Mouse (Mus musculus) large intestine, adult 2 months (tissue): ENCODE measurements around the gene Mmgt1. TPM values are rescaled to one million over a fixed set of nuclear protein-coding genes. Genes with fewer than 3 reads are reported as not detected.

Experiments used
- DNase-seq: peaks from one replicate; pipeline ENCODE4 v3.0.0-alpha.2; 2012; ENCODE audit warnings: low read depth, low spot score
- WGBS: fragments of 180-500 bp; shearing (Covaris S2); methylation state at CpG from one replicate; pipeline ENCODE4 v1.1.7; 2018; 5-methylcytosine and 5-hydroxymethylcytosine counted together
- polyA plus RNA-seq: library from polyadenylated mRNA; depleted of rRNA; stranded (reverse); fragments of >200 nt; gene quantifications from 2 replicates; pipeline ENCODE4 v1.2.3, GENCODE M21; 2012; rRNA removed

Mmgt1 gene
- 6.3 and 7.0 TPM in 2 replicates for polyA plus RNA-seq

DNA sequence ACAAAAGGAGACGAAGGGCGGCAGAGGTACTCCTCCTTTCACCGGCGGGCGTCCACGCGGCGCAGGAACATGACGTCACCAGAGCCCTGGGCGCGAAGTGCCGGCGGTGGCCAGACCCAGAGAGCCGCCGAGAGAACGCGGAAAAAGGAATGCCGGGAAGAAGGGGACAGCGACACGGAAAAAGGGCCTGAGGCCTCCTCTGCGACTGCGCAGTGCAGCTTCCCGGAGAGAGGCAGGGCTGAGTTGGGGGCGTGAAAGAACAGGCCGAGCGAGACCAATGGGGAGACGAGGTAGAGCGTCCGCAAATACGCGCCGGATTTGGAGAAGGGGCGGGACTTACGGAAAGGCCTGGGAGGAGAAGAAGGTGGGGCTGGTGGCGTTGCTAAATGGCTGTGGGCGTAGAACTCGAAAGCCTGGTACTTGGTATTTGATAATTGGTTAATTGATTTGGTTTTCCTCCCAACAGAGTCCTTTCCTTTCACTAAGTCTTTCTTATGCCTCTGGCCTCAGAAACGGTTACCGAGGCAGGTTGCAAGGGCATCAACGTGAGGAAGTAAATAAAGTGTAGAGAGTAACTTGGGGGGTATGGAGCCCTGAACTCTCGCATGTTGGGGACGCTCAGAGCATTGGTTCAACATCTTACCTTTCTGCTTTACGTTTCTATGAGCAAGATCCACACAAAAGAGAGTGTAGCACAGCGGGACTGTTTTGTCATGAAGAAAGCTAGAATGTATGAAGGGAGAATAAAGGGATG, at the start of gene Mmgt1:
Mmgt1 (minus strand) TSS at position 183 of the 754 bp plus-strand sequence.
- DNase-seq, result peak; percentile 76
- 15% methylated on average over 44 of the region's 44 CpGs for WGBS

- no peak for DNase-seq
- WGBS, result 17% methylated on average over 1 of the region's 1 CpGs
Measured at GRCm38 (mm10) chrX:56640066-56640465, 42.2 kb upstream of the Mmgt1 start.

DNA sequence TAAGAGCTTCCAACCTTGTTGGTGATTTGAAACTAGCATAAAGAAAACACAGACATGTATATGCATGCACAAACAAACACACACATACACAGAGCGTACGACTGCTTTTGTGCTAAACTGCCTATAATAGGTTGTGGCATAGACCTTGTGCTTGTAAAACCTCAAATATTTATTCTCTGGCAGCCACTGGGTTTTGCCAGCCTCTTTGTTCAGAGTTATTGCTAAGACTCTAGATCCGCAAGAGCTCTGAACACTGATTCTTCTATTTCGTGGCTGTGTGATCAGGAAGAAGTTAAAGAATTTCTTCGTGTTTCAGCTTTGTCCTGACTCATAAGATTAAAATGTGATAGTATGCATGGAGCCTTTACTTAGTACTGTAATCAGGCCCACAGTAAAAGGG, 38.3 kb upstream of the Mmgt1 start:
- DNase-seq, result no peak
- 80% methylated on average over 5 of the region's 5 CpGs for WGBS

- 90% methylated on average over 2 of the region's 2 CpGs for WGBS
- no peak for DNase-seq
Measured at GRCm38 (mm10) chrX:56615236-56615635, 17.4 kb upstream of the Mmgt1 start.

DNA sequence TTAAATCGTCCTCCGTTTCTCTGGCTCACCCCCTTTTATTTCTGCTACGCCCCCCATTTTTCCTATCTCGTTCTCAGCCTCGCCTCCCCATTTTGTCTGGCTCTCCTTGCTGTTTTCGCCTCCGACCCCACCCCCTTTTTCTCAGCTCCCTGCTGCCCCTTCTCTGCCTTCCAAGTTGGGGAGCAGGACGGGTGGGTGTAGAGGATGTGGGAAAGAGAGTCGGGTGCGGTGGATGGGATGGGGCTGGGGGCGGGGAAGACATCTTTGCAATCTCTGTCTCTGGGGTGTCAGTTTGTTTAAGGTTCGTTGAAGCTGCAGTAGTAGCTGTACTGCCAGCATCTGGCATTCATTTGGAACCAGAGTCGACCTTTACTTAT, 12.4 kb upstream of the Mmgt1 start:
- 16% methylated on average over 13 of the region's 13 CpGs for WGBS
- DNase-seq, result no peak

- no peak for DNase-seq
- WGBS, result 12% methylated on average over 44 of the region's 50 CpGs
Measured at GRCm38 (mm10) chrX:56609623-56610317, 11.9 kb upstream of the Mmgt1 start, which contains the start of gene Slc9a6. Gene Slc9a6, plus strand, starts transcription at chrX:56609757.

GRCm38 (mm10) chrX:56609285-56609622, 11.4 kb upstream of the Mmgt1 start:
- WGBS, result 19% methylated on average over 7 of the region's 7 CpGs
- no peak for DNase-seq

DNA sequence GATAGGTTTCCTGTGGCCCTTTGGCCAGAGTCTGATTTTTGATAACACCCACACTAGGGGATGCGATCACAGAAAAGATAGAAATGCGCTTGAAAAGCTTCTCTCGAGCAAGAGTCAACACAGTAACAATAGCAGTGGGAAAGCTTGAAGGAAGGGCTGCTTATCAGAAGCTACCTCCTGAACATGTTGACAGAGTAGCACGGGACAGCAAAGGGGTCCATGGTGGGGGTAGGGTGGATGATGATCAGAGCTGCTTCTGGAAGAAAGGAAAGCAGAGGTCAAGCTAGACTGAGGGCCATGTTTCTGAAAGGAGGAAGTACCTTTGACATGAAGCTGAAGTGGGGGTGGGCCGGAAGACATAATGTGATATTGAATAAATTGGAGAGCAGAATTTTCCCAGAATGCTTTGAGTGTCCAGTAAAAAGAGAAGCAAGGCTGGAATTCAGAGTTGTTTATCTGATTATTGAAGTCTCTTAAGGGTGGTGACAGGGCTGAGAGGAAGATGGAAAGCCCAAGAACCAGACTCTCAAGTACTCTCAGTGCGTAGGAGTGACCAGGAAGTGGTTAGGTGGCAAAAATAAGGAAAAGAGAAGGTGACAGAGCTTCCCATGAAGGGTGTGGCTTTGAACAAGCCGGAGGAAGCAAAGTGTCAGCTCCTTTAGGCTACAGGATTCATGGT, 9.3 kb upstream of the Mmgt1 start:
- WGBS, result 69% methylated on average over 7 of the region's 7 CpGs
- DNase-seq, result no peak

GRCm38 (mm10) chrX:56606536-56606935, 8.7 kb upstream of the Mmgt1 start:
- DNase-seq, result no peak
- WGBS, result 68% methylated on average over 2 of the region's 2 CpGs

GRCm38 (mm10) chrX:56597219-56597886, 516 bp downstream of the Mmgt1 start:
- no peak for DNase-seq
- 15% methylated on average over 25 of the region's 25 CpGs for WGBS

GRCm38 (mm10) chrX:56578200-56578599, 19.7 kb downstream of the Mmgt1 start:
- no peak for DNase-seq
- WGBS, result 77% methylated on average over 2 of the region's 2 CpGs

- WGBS, result 22% methylated on average over 6 of the region's 6 CpGs
- DNase-seq, result peak; percentile 0
Measured at GRCm38 (mm10) chrX:56572465-56572864, 25.4 kb downstream of the Mmgt1 start.

- 65% methylated on average over 3 of the region's 3 CpGs for WGBS
- DNase-seq, result no peak
Measured at GRCm38 (mm10) chrX:56553584-56553983, 44.3 kb downstream of the Mmgt1 start.

DNA sequence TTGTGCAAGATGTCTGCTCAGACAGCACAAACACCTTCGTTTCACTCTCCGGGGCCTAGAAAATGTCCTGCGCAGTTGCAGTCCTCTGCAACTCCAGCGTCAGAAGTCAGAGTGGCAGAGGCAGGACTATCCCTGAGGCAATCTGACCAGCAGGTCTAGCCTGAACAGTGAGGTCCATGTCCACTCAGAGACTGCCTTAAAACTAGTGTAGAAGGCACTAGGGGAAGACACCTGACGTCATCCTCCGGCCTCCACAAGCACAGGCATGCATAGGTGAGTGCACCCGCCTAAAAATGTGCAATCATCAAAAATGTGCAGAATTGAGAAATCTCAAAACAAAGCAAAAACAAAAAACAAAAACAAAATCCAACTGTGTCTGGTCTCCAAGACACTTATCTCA, 48.4 kb downstream of the Mmgt1 start, which contains the start of gene Gm648:
Gm648 (minus strand) TSS at position 101 of the 400 bp plus-strand sequence.
- no peak for DNase-seq
- WGBS, result 89% methylated on average over 7 of the region's 7 CpGs

GRCm38 (mm10) chrX:56537162-56537561, 60.7 kb downstream of the Mmgt1 start:
- no peak for DNase-seq
- 49% methylated on average over 4 of the region's 4 CpGs for WGBS

Other genes with a start within 250 kb of the Mmgt1 start
- 0.34 and 0.47 TPM in 2 replicates for gene Smim10l2a, start 223.5 kb downstream of the Mmgt1 start, polyA plus RNA-seq
- gene Gm2174, start 150.1 kb downstream of the Mmgt1 start, polyA plus RNA-seq, result not detected in 2 replicates
- 4.9 and 8.3 TPM in 2 replicates for gene Ints6l, start 143.2 kb downstream of the Mmgt1 start, polyA plus RNA-seq
- not detected in 2 replicates for gene Gm10477, start 73.3 kb downstream of the Mmgt1 start, polyA plus RNA-seq
- gene Gm648, start 48.5 kb downstream of the Mmgt1 start, polyA plus RNA-seq, result not detected in 2 replicates
- gene Slc9a6, start 11.7 kb upstream of the Mmgt1 start, polyA plus RNA-seq, result 9.5 and 16.3 TPM in 2 replicates
- gene Fhl1, start 133.7 kb upstream of the Mmgt1 start, polyA plus RNA-seq, result 103 and 159 TPM in 2 replicates
- gene Map7d3, start 224.3 kb upstream of the Mmgt1 start, polyA plus RNA-seq, result 0.04 and 0.10 TPM in 2 replicates